Mouse (Mus musculus) mouse trophoblast stem cell (cell line): ENCODE results near the gene Ppp4r1.

Experiments
- in situ Hi-C, 2 experiments: fragments of 300-500 bp; cut with MseI, MboI; formaldehyde crosslinking; loops; 2 replicates in 1 of 2; 3 replicates in 1 of 2; pipeline ENCODE4 v1.15.1; 2025

Ppp4r1 gene

GRCm38 (mm10) chr17:65854006-65854405, 71.6 kb downstream of the Ppp4r1 start:
- in situ Hi-C loops, result no loop called here

- in situ Hi-C loops, result no loop called here
Measured at GRCm38 (mm10) chr17:65857617-65858016, 75.2 kb downstream of the Ppp4r1 start.

GRCm38 (mm10) chr17:65862579-65862978, 80.2 kb downstream of the Ppp4r1 start:
- in situ Hi-C loops, result loop anchor here in 1 of 2 experiments (10.0 kb wide), 1 partner anchor 242 kb away; the partner anchor contains the start of gene Ndufv2

DNA sequence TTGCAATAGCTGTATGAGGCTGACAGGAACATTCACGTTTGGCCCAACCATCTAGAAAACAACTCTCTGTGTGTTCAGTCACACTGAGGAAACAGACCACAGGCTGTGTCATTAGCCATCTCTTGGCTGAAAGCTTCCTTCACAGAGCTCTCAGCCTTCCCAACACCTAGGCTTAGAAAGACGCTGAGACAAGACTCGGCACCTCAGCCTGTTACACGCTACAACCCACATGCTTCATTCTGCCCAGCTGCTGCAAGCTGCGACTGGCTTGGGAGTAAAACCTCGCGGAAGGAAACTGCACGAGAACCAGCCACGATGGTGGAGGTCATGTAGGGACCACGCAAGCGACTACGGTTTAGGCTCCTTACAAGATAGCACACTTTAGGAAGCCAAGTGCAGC, 81.5 kb downstream of the Ppp4r1 start:
- in situ Hi-C loops, result loop anchor here in 1 of 2 experiments (10.0 kb wide), 1 partner anchor 241 kb away; the partner anchor contains the start of gene Ndufv2

GRCm38 (mm10) chr17:65864742-65865141, 82.4 kb downstream of the Ppp4r1 start:
- in situ Hi-C loops, result loop anchor here in 1 of 2 experiments (10.0 kb wide), 1 partner anchor 240 kb away; the partner anchor contains the start of gene Ndufv2

- in situ Hi-C loops, result loop anchor here in 1 of 2 experiments (10.0 kb wide), 1 partner anchor 240 kb away; the partner anchor contains the start of gene Ndufv2
Measured at GRCm38 (mm10) chr17:65865265-65865664, 82.9 kb downstream of the Ppp4r1 start.

GRCm38 (mm10) chr17:65866201-65866600, 83.8 kb downstream of the Ppp4r1 start:
- in situ Hi-C loops, result loop anchor here in 1 of 2 experiments (10.0 kb wide), 1 partner anchor 239 kb away; the partner anchor contains the start of gene Ndufv2

GRCm38 (mm10) chr17:65867996-65868395, 85.6 kb downstream of the Ppp4r1 start:
- in situ Hi-C loops, result loop anchor here in 1 of 2 experiments (10.0 kb wide), 1 partner anchor 237 kb away; the partner anchor contains the start of gene Ndufv2

DNA sequence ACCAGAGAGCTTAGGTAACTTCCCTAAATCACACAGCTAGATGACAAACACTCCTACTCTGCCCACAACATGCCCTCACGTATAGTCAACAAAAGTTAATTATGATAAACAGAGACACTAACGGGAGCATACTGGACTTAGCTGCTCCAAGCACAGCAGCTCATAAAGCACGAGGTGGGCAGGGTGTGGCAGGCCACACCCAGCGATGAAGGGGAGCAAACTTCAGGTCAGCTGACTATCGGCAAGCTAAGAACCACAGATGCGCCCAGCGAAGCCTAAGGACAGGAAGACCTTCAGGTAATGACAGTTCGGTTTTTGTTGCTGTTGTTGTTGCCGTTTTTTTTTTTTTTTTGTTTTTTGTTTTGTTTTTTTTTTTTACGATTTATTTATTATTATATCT, 87.3 kb downstream of the Ppp4r1 start:
- in situ Hi-C loops, result loop anchor here in 1 of 2 experiments (10.0 kb wide), 1 partner anchor 235 kb away; the partner anchor contains the start of gene Ndufv2

GRCm38 (mm10) chr17:65870146-65870545, 87.8 kb downstream of the Ppp4r1 start:
- in situ Hi-C loops, result no loop called here

DNA sequence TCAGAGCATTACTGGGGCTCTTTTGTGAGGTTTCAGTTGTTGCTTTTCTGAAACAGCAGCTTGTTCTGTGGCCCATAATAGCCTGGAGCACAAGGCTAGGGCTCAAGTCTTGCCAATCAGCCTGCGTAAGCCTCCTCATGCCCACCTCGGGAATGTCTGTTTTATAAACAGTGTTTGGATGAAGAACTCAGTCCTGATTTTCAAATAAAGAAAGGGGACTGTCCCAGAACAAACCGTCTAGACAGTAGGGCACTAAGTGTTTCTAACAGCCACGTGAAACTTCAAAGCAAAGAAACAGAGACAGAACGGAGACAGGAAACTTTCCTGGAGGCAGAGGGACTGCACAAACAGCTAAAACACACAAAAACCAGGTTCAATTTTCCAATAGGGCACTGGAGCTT, 89.3 kb downstream of the Ppp4r1 start:
- in situ Hi-C loops, result no loop called here

- in situ Hi-C loops, result no loop called here
Measured at GRCm38 (mm10) chr17:65872051-65872450, 89.7 kb downstream of the Ppp4r1 start.

DNA sequence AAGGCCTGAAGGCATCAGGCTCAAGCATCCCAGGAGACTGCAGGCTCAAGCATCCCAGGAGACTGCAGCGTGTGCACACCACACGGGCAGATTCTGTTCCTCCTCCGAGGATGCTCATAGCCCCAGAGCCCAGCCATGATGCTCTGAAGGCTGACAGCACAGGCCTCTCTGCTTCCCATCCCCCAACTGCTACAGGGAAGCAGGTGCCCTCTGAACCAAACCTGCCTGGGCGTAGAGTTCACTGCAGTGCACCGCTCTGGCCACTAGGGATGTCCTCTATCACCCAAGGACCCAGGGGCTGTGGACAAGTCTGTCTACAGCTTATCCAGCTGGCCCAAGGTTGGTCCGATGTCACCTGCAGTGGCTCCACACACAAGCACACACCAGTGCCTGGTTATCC, 90.3 kb downstream of the Ppp4r1 start:
- in situ Hi-C loops, result no loop called here

- in situ Hi-C loops, result no loop called here
Measured at GRCm38 (mm10) chr17:65873156-65873555, 90.8 kb downstream of the Ppp4r1 start.

DNA sequence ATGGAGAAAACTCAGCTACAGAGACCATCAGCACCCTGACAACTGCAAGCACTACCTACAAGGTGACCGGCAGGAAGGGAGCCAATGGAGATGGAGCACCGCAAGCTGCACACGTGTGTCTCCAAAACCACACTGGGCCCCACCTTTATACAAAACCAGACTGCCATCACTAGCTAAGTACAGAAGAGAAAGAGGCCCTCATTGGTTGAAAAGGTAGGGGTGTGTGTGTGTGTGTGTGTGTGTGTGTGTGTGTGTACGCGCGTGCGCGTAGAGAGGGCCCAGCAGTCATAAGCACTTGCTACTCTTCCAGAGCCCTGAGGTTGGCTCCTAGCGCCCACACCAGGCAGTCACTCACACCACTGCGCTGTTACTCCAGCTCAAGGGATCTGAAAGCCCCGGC, 91.5 kb downstream of the Ppp4r1 start:
- in situ Hi-C loops, result no loop called here

GRCm38 (mm10) chr17:65877026-65877425, 94.7 kb downstream of the Ppp4r1 start:
- in situ Hi-C loops, result no loop called here

- in situ Hi-C loops, result no loop called here
Measured at GRCm38 (mm10) chr17:65884061-65884669, 101.8 kb downstream of the Ppp4r1 start.

DNA sequence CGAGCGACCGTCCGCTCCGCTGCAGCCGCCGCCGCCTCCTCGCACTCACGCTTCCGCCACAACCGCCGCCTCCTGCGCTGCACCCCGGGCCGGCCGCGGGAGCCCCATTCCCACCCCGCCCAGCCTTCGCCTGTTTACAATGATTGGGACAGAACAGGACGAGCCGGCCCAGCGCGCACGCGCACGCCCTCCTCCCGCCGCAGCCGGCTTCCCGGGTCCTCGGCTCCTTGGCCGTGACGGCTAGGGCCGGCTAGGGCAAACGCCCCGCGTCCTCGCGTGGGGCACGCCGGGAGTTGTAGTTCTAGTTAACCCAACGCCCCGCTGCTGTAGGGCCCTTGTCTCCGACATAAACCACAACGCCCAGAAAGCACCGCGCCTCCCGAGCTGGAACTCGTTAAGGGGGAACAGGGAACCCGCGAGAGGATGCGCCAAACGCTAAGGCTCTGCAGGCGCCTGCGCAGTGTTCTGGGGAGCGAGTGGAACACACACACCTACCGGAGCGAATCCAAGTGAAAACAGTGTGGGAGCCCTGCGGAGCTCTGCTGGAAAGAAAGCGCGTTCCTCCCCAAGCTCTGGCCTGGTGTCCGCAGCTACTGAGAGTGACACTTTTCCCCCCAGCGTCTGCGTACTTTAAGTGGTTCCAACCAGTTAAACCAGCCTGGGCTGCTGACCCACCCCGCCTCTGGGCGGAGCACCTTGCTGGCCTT, 102.5 kb downstream of the Ppp4r1 start:
- in situ Hi-C loops, result no loop called here

- in situ Hi-C loops, result no loop called here
Measured at GRCm38 (mm10) chr17:65885398-65885696, 103.0 kb downstream of the Ppp4r1 start.

- in situ Hi-C loops, result no loop called here
Measured at GRCm38 (mm10) chr17:65885697-65886529, 103.5 kb downstream of the Ppp4r1 start, which contains the start of gene Ralbp1. Gene Ralbp1, minus strand, starts transcription at chr17:65885798.

GRCm38 (mm10) chr17:65886571-65886970, 104.2 kb downstream of the Ppp4r1 start:
- in situ Hi-C loops, result no loop called here

GRCm38 (mm10) chr17:65889476-65889875, 107.1 kb downstream of the Ppp4r1 start:
- in situ Hi-C loops, result no loop called here
